Mouse (Mus musculus): ENCODE results near the gene BC035044.
"Not testable (repeated sequence)": the region's sequence is repeated elsewhere in the genome, so short reads cannot be mapped to it uniquely, and the experiment has no call there.

BC035044 gene

DNA sequence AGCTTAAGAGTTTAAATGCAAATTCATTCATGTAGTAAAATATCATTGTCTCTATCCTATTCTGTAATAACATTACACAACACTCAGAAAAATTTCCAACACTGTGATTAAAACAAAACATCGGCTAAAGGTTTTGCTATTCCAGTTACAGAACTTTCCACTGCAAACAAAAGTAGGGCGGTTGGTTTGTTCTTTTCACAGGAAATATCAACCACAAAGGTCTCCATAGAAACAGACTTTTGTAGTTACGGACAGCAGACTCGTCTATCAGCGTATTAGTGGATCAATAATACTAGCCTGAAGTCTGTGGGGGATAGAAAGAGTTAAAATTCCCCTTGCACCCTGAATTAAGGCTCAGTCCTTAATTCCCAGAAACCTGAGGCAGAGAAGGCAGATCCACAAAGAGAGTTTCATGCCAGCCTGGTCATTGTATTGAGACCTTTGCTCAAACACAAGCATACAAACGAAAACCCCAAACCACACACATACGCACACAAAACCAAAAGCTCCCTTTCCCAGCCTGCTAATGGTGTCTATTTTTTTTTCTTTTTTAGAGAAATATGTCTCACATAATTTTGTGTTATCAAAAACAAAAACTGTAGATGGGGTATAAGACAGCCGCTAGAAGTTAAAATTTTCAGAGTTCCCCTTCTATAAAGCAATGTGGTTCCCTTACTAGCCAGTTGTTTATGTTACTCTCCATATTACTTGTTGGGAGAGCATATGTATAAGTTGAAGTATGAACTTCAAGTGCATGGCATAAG lies 54.6 kb downstream of the BC035044 start:
- in situ Hi-C loops (cut with MboI, MseI), result no loop called here

DNA sequence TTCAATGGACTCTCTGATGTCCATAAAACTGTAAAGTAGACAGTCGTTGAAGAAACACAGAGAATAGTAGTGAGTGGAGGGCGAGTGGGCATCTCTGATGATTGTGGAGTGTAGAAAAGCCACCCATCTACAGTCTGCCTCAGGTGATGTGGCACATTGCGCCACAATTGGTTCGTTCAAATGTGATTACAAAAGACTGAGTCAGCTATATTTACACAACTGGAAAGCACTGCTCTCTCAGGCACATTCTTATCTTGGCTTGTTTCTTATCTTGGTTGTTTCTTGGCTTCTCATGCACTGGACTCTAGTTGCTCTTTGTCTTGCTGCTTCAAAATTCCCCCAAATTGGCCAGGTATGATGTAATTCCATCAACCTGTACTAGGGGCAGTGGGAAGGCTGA lies 55.4 kb downstream of the BC035044 start:
- in situ Hi-C loops (cut with MboI, MseI), result no loop called here

DNA sequence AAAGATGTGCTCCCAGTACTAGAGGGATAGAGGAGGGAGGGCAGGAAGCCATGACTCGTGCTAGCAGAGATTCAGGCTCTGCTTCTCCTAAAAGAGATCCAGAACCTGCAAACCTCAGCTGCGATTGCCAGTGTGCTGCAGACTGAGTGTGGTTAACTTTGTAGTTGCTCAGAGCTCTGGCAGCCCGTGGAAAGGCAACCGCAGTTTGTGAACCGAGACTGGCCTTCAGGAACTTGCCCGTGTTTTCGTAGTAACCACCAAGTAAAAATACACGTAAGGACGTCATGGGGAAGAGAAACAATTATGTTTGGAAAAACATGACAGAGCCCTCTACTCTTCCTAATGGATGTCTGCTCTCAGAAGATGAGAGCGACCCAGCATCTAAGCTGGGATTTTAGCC lies 57.9 kb downstream of the BC035044 start:
- in situ Hi-C loops (cut with MboI, MseI), result no loop called here

DNA sequence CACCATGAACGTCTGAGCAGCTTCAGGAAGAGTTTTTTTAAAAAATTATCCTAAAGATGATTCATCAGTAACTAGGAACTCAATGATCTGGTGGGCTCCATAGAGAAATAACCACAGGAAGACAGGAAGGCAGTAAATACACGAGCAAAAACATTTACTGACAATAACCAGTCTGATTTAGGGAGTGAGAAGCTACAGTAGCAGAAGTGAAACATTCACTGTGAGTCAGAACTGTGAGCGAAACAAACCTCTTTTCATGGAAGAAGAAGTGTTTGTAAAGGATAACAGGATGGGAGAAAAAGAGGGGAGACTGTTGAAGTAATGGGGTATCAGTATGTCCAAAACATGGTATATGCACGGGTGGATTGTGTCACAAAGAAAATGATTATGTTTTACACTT lies 61.1 kb downstream of the BC035044 start:
- in situ Hi-C loops (cut with MboI, MseI), result no loop called here

DNA sequence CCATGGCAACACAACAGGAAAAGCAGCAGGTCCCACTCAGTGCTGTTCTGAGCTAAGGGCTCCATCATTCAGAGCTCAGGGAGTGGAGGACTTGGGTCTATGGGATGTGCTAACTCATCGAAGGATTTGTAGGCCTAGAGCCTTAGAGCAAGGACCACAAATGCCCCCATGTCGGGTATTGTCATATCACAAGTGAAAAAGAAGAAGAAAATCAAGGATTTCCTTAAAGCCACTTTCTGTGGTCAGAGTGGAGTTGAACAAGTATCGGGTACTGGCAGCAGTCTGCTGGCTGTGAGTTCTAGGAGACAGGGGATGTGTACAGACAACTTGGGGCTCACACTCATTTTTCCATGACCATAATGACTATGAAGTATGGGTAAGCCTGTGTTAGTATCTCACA lies 64.1 kb downstream of the BC035044 start:
- in situ Hi-C loops (cut with MboI, MseI), result no loop called here

DNA sequence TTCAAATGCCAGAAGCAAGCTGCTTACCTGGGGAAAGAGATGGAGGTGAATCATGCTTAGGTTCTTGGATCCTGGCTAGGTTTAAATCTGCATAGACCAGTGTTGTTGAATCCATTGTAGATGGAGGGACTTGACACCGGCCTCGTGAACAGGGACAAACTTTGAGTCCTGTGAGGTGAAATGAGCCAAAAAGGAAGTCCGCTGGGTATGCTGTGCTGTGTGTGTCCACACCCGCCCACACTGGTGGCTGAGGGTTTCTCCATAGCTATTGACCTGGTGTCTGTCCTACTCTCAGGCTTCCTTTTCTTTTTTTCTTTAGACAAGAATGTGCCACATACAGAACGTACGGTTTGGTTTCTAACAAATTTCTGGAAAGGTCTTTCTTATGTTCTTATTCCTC lies 64.8 kb downstream of the BC035044 start, which contains the start of the genes Gm44511 and Klrb1b:
Gm44511 (minus strand) TSS at position 184 of the 400 bp plus-strand sequence.
Klrb1b (minus strand) TSS at position 200 of the 400 bp plus-strand sequence.
- in situ Hi-C loops (cut with MboI, MseI), result no loop called here

DNA sequence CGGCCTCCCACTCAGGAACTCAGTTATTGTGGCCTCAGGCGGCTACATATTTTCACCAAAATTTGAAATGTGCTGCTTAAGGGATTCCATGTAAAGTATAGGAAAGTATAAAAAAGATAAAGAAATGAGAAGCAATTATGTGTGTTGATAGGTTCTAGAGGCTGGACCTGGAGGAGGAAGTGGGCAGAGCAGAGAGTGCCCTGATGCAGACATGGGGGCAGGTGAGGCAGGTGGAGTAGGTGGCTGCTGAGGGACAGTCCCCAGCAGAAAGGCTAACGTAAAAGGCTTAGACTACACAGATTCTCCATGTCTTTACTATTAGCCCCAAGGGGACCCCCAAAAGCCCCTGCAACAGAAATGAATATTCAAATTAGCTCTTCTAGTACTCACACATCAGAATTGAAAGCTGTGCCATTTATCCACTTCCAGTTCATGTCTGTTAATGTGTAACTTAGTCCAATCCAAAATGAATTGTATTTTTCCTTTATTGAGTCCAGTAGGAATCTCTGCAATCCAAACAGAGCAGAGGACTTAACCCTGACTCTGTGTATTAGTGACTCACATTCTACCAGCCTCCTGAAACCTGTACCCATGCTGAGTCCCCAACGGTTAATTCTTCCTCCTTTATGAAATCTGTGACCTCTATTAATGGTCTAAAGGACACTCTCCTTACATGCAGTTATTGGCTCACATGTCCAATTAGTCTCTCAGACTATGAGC lies 72.7 kb downstream of the BC035044 start:
- in situ Hi-C loops (cut with MboI, MseI), result no loop called here

DNA sequence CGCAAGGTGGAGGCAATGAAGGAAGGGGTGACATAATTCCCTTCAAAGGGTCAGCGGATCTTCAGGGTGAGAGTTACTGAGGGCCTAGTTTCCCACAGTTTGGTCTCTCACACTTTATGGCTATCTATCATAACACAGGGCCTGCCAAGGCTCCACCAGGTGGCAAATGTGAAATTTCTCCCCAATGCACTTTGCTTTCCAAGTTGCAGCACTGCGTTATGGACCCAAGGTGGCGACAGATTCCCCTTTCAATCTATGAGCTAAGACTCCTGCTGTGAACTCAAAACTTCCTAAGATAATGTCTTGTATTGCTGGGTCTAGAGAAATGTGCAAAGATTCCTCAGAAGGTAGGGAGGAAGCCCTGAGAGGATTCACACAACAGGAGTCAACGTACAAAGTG lies 82.4 kb downstream of the BC035044 start:
- in situ Hi-C loops (cut with MboI, MseI), result no loop called here

DNA sequence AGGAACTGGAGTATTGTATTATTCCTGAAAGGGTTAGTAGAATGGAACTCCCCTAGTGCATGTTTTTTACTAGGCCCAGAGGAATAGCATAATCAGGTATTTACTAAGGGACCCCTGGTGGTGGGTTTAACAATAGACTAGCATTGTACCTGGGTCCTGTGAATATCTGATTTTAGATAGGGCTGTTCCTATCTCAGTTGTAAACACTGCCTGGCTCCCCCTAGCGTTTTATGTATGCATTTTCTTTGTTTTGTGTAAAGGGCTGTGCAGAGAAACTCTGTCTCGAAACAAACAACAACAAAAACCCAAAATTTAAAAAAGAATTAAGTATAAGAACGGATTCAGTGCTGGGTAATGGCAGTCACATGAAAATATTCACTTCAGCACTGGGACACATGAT lies 83.9 kb downstream of the BC035044 start:
- in situ Hi-C loops (cut with MboI, MseI), result no loop called here

DNA sequence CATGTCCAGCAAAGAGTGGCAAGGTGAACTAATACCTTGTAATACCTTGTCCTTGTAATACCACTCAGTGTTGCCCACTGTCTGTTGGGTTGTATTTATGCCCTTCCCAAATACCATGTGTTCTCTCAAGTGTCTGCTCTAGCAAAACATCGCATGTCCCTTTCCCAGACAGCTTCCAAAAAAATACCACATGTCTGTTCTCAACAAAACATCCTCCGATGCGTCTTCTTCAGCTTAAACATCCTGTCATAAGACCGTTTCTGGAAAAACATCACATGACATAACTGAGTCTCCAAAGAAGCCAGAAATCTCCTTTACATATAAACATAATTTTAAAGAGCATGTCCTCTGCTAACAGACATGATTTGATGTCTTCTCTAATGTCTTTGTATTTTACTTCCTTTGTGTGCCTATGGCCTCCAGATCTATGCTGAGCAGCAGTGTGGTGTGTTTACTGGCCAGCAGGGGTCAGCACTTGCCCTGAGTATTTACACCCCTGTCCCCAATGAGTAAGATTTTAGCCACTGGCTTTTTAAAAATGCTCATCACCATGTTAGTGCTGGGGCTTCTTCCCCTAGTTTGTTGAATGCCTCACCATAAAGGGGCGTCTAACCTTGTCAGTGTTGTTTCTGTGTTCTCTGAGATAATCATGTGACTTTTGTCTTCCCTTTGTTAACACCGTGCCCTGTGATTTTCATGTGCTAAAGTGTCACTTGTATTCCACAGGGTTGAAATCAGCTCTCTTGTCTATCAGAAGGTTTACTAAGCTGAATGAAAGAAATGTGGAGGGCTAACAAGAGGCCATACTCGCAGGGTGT lies 85.9 kb downstream of the BC035044 start:
- in situ Hi-C loops (cut with MboI, MseI), result not testable (repeated sequence)

DNA sequence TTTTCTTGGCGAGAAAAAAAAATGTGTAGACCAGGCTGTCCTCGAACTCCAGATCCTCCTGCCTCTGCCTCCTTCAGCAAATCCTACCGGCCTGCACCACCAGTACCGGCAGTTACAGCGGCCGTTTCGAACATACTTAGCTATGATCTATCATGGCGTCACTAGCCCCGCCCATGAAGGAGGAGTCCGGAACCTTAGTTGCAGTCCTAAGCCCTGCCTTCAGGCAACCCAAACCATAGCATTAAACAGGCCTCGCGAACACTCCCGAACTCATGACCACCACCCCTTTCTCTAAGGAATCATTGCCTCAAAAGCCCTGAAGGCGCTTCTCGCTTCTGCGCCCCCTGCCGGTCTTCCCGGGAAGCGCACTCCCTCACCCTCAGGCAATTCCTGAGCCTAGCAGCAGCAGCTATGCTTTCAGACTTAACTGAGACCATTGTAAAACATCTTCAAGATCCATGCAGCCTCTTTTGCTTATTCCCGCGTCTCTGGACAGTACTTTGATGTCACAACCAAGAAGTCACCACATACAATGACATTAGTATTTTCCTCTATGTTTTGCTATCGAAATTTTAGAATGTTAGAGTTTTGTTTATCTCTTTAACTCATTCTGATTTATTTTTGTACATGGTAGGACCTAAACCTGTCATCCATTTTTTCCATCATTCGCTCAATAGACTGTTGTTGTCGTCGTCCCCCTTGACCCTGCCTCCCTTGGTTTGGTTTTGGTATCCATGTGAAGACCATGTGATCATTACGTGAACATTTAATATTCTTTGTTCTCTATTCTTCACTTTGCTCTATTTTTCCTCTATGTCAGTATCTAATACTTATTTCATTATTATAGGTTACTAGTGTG lies 87.7 kb downstream of the BC035044 start:
- in situ Hi-C loops (cut with MboI, MseI), result no loop called here

DNA sequence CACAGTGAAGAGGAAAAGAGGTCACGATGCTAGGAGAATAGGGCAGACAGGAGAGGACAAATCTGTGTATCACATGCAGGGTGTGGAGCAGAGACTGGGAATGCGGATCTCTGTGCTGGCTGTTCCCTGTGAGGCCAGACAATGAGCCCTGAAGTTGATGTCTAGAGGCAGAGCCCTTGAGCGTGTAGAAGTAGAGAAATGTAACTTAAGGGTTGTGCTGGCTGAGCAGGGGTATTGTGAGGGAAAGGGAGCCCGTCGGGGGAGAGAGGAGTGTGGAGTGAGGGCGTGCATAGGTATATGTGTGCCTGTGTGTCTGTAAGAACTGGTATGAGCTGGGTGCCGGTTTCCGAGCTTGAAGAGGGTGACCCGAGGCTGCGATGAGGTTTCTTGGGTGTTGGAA lies 88.4 kb downstream of the BC035044 start:
- in situ Hi-C loops (cut with MboI, MseI), result no loop called here

DNA sequence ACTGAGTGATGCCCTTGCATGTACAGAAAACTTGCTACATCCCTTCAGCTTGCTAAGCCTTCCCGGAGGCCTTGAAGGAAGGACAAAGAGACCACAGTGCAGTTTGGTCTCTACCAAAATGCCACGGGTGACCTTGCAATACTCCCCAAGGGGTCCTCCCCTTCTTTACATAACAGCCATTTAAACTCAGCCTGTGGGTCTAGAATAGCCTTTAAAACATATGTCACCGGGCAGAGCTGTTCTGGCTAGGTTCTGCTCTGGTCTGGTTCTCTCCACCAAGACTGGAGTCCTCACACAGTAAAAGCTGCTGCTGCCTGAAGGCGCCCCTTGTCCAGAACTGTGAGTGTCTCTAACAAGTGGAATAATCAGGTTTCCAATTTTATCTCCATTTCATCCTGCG lies 90.2 kb downstream of the BC035044 start:
- in situ Hi-C loops (cut with MboI, MseI), result not testable (repeated sequence)

DNA sequence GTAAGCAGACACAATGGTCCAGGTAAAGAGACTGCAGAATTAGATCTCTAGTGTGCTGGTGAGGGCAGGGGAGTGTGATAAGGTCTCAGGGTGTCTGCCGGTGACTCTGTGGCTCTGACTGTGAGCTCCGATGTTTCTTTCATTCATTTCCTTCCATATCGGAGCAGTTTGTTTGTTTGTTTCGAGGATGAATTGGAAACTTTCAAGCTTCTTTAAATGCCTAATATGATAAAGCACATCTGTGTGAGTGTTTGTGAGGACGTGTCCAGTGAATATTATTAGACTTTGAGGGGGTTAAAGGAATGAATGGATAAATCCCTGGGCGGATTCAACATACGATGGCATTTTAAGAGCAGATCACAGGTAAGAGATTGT lies 91.0 kb downstream of the BC035044 start:
- in situ Hi-C loops (cut with MboI, MseI), result loop anchor here (5.0 kb wide), 2 partner anchors 38 to 42 kb away; no protein-coding TSS in a partner anchor

DNA sequence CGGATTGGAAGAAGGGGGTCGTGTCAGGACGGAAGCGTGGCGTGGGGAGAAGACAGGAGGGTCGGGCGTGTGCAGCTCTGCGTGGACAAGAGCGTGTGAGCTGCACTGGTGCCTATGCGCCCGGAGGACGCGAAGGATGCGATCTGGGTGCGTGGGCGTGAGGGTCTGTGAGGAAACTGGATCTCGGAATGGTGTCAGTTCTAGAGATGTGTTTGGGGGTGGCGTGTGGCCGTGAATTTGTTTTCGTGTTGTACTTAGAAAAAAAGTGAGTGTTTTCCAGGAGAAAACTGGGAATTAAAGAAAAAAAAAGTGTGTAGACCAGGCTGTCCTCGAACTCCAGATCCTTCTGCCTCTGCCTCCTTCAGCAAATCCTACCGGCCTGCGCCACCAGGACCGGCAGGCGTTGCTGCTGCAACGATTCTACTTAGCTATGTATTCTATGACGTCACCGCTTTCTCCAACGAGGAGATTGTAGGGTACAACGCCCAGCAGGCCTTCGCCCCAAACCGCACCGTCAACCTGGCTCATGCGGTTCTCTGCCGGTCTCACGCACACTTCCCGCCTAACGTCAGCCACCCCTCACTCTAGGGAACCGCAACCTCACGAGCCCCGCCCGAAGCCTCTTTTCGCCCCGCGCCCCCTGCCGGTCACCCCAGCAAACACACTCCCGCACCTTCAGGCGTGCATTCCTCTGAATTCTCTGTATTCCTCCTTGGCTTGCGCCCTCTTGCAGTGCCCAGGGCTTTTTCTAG lies 91.6 kb downstream of the BC035044 start:
- in situ Hi-C loops (cut with MboI, MseI), result loop anchor here (5.0 kb wide), 2 partner anchors 37 to 43 kb away; no protein-coding TSS in a partner anchor
